Mouse (Mus musculus): ENCODE measurements at regions not wholly inside any gene's neighbourhood (a gene's known extent, or its start where the extent isn't known, plus 50 kb on each side); places are given as distances from the start of the nearest gene placed in this dataset.

- Histone ChIP-seq H3K27ac (ENCODE audit: low read depth, low read length) (no peak overlapping the region), H3K9me3 (ENCODE audit: control insufficient read depth, low read length) (no peaks in the 10 kb centered on the region), H3K4me3 (ENCODE audit: low read depth, low read length) (no peak overlapping the region), H3K27me3 (ENCODE audit: control insufficient read depth, insufficient read depth, low read length) (no peaks in the 10 kb centered on the region), H3K36me3 (ENCODE audit: control insufficient read depth, insufficient read depth, low read length) (no peaks in the 10 kb centered on the region), H3K9ac (replicated peaks; ENCODE audit: low read depth, low read length) (no peak overlapping the region), H3K4me2 (ENCODE audit: low read depth, low read length) (no peak overlapping the region), H3K4me1 (ENCODE audit: control insufficient read depth, insufficient read depth, low read length) (no peaks in the 10 kb centered on the region)
- WGBS = 85% methylated on average over 2 of the region's 2 CpGs
- ATAC-seq (ENCODE audit: low read depth) = no peak
These were observed 420.2 kb downstream of the Prdm2 start for GRCm38 (mm10) chr4:142792606-142792970.

- WGBS = 72% methylated on average over 3 of the region's 3 CpGs
- H3K4me2 ChIP-seq (ENCODE audit: low read depth, low read length) = no peak overlapping the region
- H3K36me3 ChIP-seq (ENCODE audit: control insufficient read depth, insufficient read depth, low read length) = no peaks in the 10 kb centered on the region
- no peak overlapping the region for H3K27ac ChIP-seq (ENCODE audit: low read depth, low read length)
- ATAC-seq (ENCODE audit: low read depth) = no peak
- no peaks in the 10 kb centered on the region for H3K27me3 ChIP-seq (ENCODE audit: control insufficient read depth, insufficient read depth, low read length)
- H3K9ac ChIP-seq (replicated peaks; ENCODE audit: low read depth, low read length) = no peak overlapping the region
- no peaks in the 10 kb centered on the region for H3K9me3 ChIP-seq (ENCODE audit: control insufficient read depth, low read length)
- no peak overlapping the region for H3K4me3 ChIP-seq (ENCODE audit: low read depth, low read length)
- H3K4me1 ChIP-seq (ENCODE audit: control insufficient read depth, insufficient read depth, low read length) = no peaks in the 10 kb centered on the region
These were observed 420.8 kb downstream of the Prdm2 start for GRCm38 (mm10) chr4:142791823-142792605.

GRCm38 (mm10) chr4:142789048-142789447 lies 423.7 kb downstream of the Prdm2 start:
- H3K36me3 ChIP-seq (ENCODE audit: control insufficient read depth, insufficient read depth, low read length) = no peaks in the 10 kb centered on the region
- WGBS = 89% methylated on average over 7 of the region's 7 CpGs

GRCm38 (mm10) chr4:142785386-142785785 lies 427.4 kb downstream of the Prdm2 start:
- Histone ChIP-seq H3K36me3 (ENCODE audit: control insufficient read depth, insufficient read depth, low read length) (no peaks in the 10 kb centered on the region), H3K4me3 (ENCODE audit: low read depth, low read length) (no peak overlapping the region), H3K4me2 (ENCODE audit: low read depth, low read length) (no peak overlapping the region), H3K4me1 (ENCODE audit: control insufficient read depth, insufficient read depth, low read length) (no peaks in the 10 kb centered on the region), H3K27ac (ENCODE audit: low read depth, low read length) (no peak overlapping the region), H3K27me3 (ENCODE audit: control insufficient read depth, insufficient read depth, low read length) (no peaks in the 10 kb centered on the region), H3K9me3 (ENCODE audit: control insufficient read depth, low read length) (no peaks in the 10 kb centered on the region), H3K9ac (replicated peaks; ENCODE audit: low read depth, low read length) (no peak overlapping the region)
- 92% methylated on average over 5 of the region's 5 CpGs for WGBS
- ATAC-seq (ENCODE audit: low read depth) = no peak

More at GRCm38 (mm10) chr4:142789048-142789447, 423.7 kb downstream of the Prdm2 start:
- no peaks in the 10 kb centered on the region for H3K4me1 ChIP-seq (ENCODE audit: control insufficient read depth, insufficient read depth, low read length)
- no peak overlapping the region for H3K9ac ChIP-seq (replicated peaks; ENCODE audit: low read depth, low read length)
- no peak overlapping the region for H3K27ac ChIP-seq (ENCODE audit: low read depth, low read length)
- no peaks in the 10 kb centered on the region for H3K27me3 ChIP-seq (ENCODE audit: control insufficient read depth, insufficient read depth, low read length)
- H3K4me3 ChIP-seq (ENCODE audit: low read depth, low read length) = no peak overlapping the region
- no peak overlapping the region for H3K4me2 ChIP-seq (ENCODE audit: low read depth, low read length)
- no peak for ATAC-seq (ENCODE audit: low read depth)
- H3K9me3 ChIP-seq (ENCODE audit: control insufficient read depth, low read length) = no peaks in the 10 kb centered on the region

GRCm38 (mm10) chr4:142776711-142777411 lies 435.9 kb downstream of the Prdm2 start:
- 42% methylated on average over 10 of the region's 10 CpGs for WGBS
- no peaks in the 10 kb centered on the region for H3K36me3 ChIP-seq (ENCODE audit: control insufficient read depth, insufficient read depth, low read length)
- no peak overlapping the region for H3K4me3 ChIP-seq (ENCODE audit: low read depth, low read length)
- no peak overlapping the region for H3K9ac ChIP-seq (replicated peaks; ENCODE audit: low read depth, low read length)
- H3K27me3 ChIP-seq (ENCODE audit: control insufficient read depth, insufficient read depth, low read length) = no peaks in the 10 kb centered on the region
- no peaks in the 10 kb centered on the region for H3K9me3 ChIP-seq (ENCODE audit: control insufficient read depth, low read length)
- no peak overlapping the region for H3K27ac ChIP-seq (ENCODE audit: low read depth, low read length)
- H3K4me2 ChIP-seq (ENCODE audit: low read depth, low read length) = no peak overlapping the region
- peaks cover 22% of the 10 kb centered on the region for H3K4me1 ChIP-seq (ENCODE audit: control insufficient read depth, insufficient read depth, low read length)
- no peak for ATAC-seq (ENCODE audit: low read depth)

- no peak for ATAC-seq (ENCODE audit: low read depth)
- Histone ChIP-seq H3K36me3 (ENCODE audit: control insufficient read depth, insufficient read depth, low read length) (no peaks in the 10 kb centered on the region), H3K27ac (ENCODE audit: low read depth, low read length) (no peak overlapping the region), H3K9me3 (ENCODE audit: control insufficient read depth, low read length) (no peaks in the 10 kb centered on the region), H3K27me3 (ENCODE audit: control insufficient read depth, insufficient read depth, low read length) (no peaks in the 10 kb centered on the region), H3K4me1 (ENCODE audit: control insufficient read depth, insufficient read depth, low read length) (peaks cover 30% of the 10 kb centered on the region), H3K4me2 (ENCODE audit: low read depth, low read length) (no peak overlapping the region), H3K4me3 (ENCODE audit: low read depth, low read length) (no peak overlapping the region), H3K9ac (replicated peaks; ENCODE audit: low read depth, low read length) (no peak overlapping the region)
- whole genome bisulfite sequencing = 91% methylated on average over 5 of the region's 5 CpGs
These were observed 437.8 kb downstream of the Prdm2 start for GRCm38 (mm10) chr4:142775023-142775422.

- H3K9me3 ChIP-seq (ENCODE audit: control insufficient read depth, low read length) = no peaks in the 10 kb centered on the region
- WGBS = 15% methylated on average over 10 of the region's 10 CpGs
- no peak overlapping the region for H3K4me3 ChIP-seq (ENCODE audit: low read depth, low read length)
- 0 out of 2 replicates have a peak, but pooled peaks cover 2% of the 10 kb centered on the region for H3K27me3 ChIP-seq (ENCODE audit: control insufficient read depth, insufficient read depth, low read length)
- no peaks in the 10 kb centered on the region for H3K36me3 ChIP-seq (ENCODE audit: control insufficient read depth, insufficient read depth, low read length)
- ATAC-seq (ENCODE audit: low read depth) = no peak
- peak overlapping the region; percentile 76 for H3K27ac ChIP-seq (ENCODE audit: low read depth, low read length)
- H3K4me2 ChIP-seq (ENCODE audit: low read depth, low read length) = peak overlapping the region; percentile 16; the same call in 1 of the 2 replicates
- peaks cover 34% of the 10 kb centered on the region for H3K4me1 ChIP-seq (ENCODE audit: control insufficient read depth, insufficient read depth, low read length)
- H3K9ac ChIP-seq (replicated peaks; ENCODE audit: low read depth, low read length) = no peak overlapping the region; the same call in 1 of the 2 replicates
These were observed 439.1 kb downstream of the Prdm2 start for GRCm38 (mm10) chr4:142773651-142774151.

- H3K27ac ChIP-seq (ENCODE audit: low read depth, low read length) = peak overlapping the region; percentile 76
- no peaks in the 10 kb centered on the region for H3K9me3 ChIP-seq (ENCODE audit: control insufficient read depth, low read length)
- 2% methylated on average over 16 of the region's 16 CpGs for WGBS
- peak overlapping the region; percentile 16; the same call in 1 of the 2 replicates for H3K4me2 ChIP-seq (ENCODE audit: low read depth, low read length)
- H3K36me3 ChIP-seq (ENCODE audit: control insufficient read depth, insufficient read depth, low read length) = no peaks in the 10 kb centered on the region
- peaks cover 34% of the 10 kb centered on the region for H3K4me1 ChIP-seq (ENCODE audit: control insufficient read depth, insufficient read depth, low read length)
- no peak overlapping the region; the same call in 1 of the 2 replicates for H3K9ac ChIP-seq (replicated peaks; ENCODE audit: low read depth, low read length)
- no peak overlapping the region for H3K4me3 ChIP-seq (ENCODE audit: low read depth, low read length)
- H3K27me3 ChIP-seq (ENCODE audit: control insufficient read depth, insufficient read depth, low read length) = 0 out of 2 replicates have a peak, but pooled peaks cover 2% of the 10 kb centered on the region
- peak; percentile 85 for ATAC-seq (ENCODE audit: low read depth)
These were observed 439.9 kb downstream of the Prdm2 start for GRCm38 (mm10) chr4:142772751-142773455.
